Mouse (Mus musculus) neural tube, embryonic 11.5 days (tissue): ENCODE results near the gene N4bp3. TPM values are rescaled to one million over a fixed set of nuclear protein-coding genes. Genes with fewer than 3 reads are reported as not detected.
"Not testable (repeated sequence)": the region's sequence is repeated elsewhere in the genome, so short reads cannot be mapped to it uniquely, and the experiment has no call there.

Source experiments
- ATAC-seq: fragments of 200-750 bp; cut with Nextera tagmentation; 2 replicates; pipeline ENCODE4 v1.8.0; 2017; ENCODE audit warnings: moderate number of reproducible peaks, mild to moderate bottlenecking, moderate TSS enrichment, moderate library complexity; ENCODE audit not compliant: insufficient read depth, low FRiP score, low TSS enrichment
- DNase-seq: peaks from one replicate; pipeline ENCODE4 v3.0.0-alpha.2; 2015; ENCODE audit warnings: low spot score
- H3K27ac ChIP-seq: fragments of 300-500 bp; sonication (generic); 2 replicates; pipeline ENCODE4 v1.5.1; 2014; ENCODE audit warnings: low read depth, mild to moderate bottlenecking, low read length
- H3K27me3 ChIP-seq: fragments of 300-500 bp; sonication (generic); 2 replicates; pipeline ENCODE4 v1.6.1; 2014; ENCODE audit warnings: mild to moderate bottlenecking, low read length, mixed read lengths; ENCODE audit not compliant: control insufficient read depth, insufficient read depth
- H3K36me3 ChIP-seq: fragments of 300-500 bp; sonication (generic); 2 replicates; pipeline ENCODE4 v1.6.1; 2014; ENCODE audit warnings: mild to moderate bottlenecking, low read length, moderate library complexity, mixed read lengths; ENCODE audit not compliant: control insufficient read depth, insufficient read depth
- H3K4me1 ChIP-seq: fragments of 300-500 bp; sonication (generic); 2 replicates; pipeline ENCODE4 v1.6.1; 2014; ENCODE audit warnings: low read length, mixed read lengths; ENCODE audit not compliant: control insufficient read depth, insufficient read depth
- H3K4me2 ChIP-seq: fragments of 300-500 bp; sonication (generic); 2 replicates; pipeline ENCODE4 v1.6.1; 2014; ENCODE audit warnings: low read depth, mild to moderate bottlenecking, moderate library complexity
- H3K4me3 ChIP-seq: fragments of 300-500 bp; sonication (generic); 2 replicates; pipeline ENCODE4 v1.5.1; 2014; ENCODE audit warnings: low read depth, low read length
- H3K9ac ChIP-seq: fragments of 300-500 bp; sonication (generic); 2 replicates; pipeline ENCODE4 v1.6.1; 2014; ENCODE audit warnings: mild to moderate bottlenecking, low read length
- H3K9me3 ChIP-seq: fragments of 300-500 bp; sonication (generic); 2 replicates; pipeline ENCODE4 v1.6.1; 2016; ENCODE audit warnings: low read length; ENCODE audit not compliant: control insufficient read depth
- WGBS: fragments of 180-500 bp; shearing (Covaris S2); extraction: QIAGEN DNeasy Blood & Tissue Kit; methylation state at CpG from one replicate; pipeline ENCODE4 v1.1.7; 2014; 5-methylcytosine and 5-hydroxymethylcytosine counted together
- polyA plus RNA-seq: library from polyadenylated mRNA; unstranded; fragments of >200 nt; fragmentation: Nextera tagmentation; extraction: Ambion mirVana; gene quantifications from 2 replicates; pipeline ENCODE4 v1.2.1, GENCODE M21; 2014

Gene N4bp3
- polyA plus RNA-seq, 1 experiment from 2014 or later: 12.2 TPM

DNA sequence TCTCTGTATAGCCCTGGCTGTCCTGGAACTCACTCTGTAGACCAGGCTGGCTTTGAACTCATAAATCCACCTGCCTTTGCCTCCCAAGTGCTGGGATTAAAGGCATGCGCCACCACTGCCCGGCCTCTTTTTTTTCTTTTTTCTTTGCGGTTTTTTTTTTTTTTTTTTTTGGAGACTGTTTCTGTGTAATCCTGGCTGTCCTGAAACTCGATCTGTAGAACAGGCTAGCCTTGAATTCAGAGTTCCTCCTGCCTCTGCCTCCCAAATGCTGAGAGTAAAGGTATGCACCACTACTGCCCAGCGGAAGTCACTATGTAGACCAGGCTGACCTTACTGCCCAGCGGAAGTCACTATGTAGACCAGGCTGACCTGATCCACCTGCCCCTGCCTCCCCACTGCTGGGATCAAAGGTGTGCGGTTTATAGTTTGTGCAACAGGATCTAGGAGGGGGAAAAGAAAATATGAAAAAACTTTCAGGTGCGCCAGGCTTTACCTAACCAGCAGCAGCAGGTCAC is 31.7 kb downstream of the N4bp3 start:
- Histone ChIP-seq H3K9ac (peak overlapping the region; percentile 18; the same call in 1 of the 2 replicates), H3K27ac (no peak overlapping the region), H3K27me3 (no peaks in the 10 kb centered on the region), H3K4me2 (peak overlapping the region; percentile 85), H3K4me1 (peaks cover 11% of the 10 kb centered on the region), H3K36me3 (peaks cover 6% of the 10 kb centered on the region), H3K9me3 (no peaks in the 10 kb centered on the region), H3K4me3 (peak overlapping the region; percentile 88)
- 54% methylated on average over 8 of the region's 8 CpGs for WGBS
- DNase-seq (no peak), ATAC-seq (peak; percentile 52)

DNA sequence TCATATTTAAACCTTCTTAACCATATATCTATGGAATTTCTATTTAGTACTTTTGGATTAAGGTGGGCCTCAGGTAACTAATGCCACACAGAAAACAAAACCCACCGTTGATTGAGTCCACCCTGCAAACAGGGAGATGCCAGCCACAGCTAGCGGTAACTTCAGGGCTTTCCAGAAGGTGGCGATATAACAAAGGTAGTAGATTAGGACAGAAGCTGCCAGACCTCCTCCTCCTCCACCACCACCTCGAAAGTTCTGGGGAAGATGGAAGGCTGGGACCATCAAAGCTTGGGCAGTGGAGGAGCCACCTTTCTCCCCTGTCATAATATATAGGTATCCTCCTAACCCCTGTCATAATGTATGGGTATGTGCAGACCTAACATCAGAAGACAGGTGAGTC is 32.9 kb downstream of the N4bp3 start:
- H3K4me2 ChIP-seq: no peak overlapping the region
- no peak overlapping the region for H3K4me3 ChIP-seq
- no peak overlapping the region for H3K9ac ChIP-seq
- H3K4me1 ChIP-seq: peaks cover 11% of the 10 kb centered on the region
- no peak overlapping the region for H3K27ac ChIP-seq
- H3K36me3 ChIP-seq: no peaks in the 10 kb centered on the region; the same call in 1 of the 2 replicates
- no peaks in the 10 kb centered on the region for H3K27me3 ChIP-seq
- 8% methylated on average over 4 of the region's 4 CpGs for WGBS
- DNase-seq (peak; percentile 57), ATAC-seq (no peak)
- H3K9me3 ChIP-seq: no peaks in the 10 kb centered on the region

DNA sequence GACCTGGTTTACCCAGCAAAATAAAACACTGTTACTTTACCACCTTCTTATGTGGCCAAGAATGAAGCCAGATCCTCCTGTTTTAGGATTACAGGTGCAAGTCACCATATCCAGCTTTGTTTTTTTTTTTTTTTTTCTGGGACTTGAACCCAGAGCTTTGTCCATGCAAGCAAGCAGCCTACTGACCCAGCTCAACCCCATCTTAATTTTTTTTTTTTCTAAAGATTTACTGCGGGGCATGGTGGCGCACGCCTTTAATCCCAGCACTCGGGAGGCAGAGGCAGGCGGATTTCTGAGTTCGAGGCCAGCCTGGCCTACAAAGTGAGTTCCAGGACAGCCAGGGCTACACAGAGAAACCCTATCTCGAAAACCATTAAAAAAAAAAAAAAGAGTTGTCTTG is 34.5 kb downstream of the N4bp3 start:
- H3K36me3 ChIP-seq, H3K4me1 ChIP-seq, H3K27me3 ChIP-seq, H3K27ac ChIP-seq, H3K9ac ChIP-seq, H3K9me3 ChIP-seq, ATAC-seq, DNase-seq: not testable (repeated sequence)
- 93% methylated on average over 7 of the region's 7 CpGs for WGBS
- peak overlapping the region; percentile 56 for H3K4me2 ChIP-seq
- H3K4me3 ChIP-seq: peak overlapping the region; percentile 11; the same call in 1 of the 2 replicates

DNA sequence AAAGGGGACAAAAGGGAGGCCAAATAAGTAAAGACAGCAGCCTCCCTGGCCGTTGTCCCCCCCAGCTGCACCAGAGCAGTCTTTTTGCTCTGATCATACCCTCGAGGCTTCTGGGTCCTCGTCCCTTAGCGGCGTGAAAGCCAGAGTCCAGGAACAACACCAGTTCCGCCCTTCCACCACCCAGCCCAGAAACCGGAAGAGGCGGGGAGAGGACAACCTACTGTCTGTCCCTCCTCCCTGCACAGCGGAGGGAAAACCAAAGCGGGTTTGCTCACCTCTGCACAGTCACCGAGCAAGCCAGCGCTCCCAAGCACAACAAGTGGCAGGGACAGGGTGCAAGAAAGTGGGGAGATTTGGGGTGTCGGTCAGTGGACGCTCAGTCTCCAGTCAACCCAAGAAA is 35.0 kb downstream of the N4bp3 start:
- Histone ChIP-seq H3K4me1 (peaks cover 6% of the 10 kb centered on the region), H3K27ac (no peak overlapping the region), H3K9ac (peak overlapping the region; percentile 54), H3K4me2 (peak overlapping the region; percentile 56), H3K36me3 (no peaks in the 10 kb centered on the region), H3K27me3 (no peaks in the 10 kb centered on the region), H3K9me3 (no peaks in the 10 kb centered on the region), H3K4me3 (peak overlapping the region; percentile 11; the same call in 1 of the 2 replicates)
- DNase-seq: peak; percentile 63
- ATAC-seq: 0 out of 2 replicates have a peak, but pooled peaks have one; percentile 31
- 3% methylated on average over 14 of the region's 14 CpGs for WGBS

DNA sequence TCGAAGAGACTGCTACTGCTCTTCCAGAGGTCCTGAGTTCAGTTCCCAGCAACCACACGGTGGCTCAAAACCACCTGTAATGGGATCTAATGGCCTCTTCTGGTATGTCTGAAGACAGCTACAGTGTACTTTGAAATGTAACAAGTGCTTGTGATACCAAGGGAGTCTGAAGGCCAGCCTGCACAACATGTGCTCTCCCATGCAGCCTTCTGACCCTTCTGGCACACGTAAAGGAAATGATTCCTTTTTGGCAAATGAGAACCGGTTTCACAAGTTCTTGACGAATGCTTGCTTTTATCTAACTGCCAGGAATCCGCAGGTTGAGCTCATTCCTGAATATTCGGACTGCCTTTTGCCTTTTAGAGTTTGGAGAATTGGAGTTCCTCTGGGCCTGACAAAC is 35.5 kb downstream of the N4bp3 start:
- Histone ChIP-seq H3K27me3 (no peaks in the 10 kb centered on the region), H3K36me3 (no peaks in the 10 kb centered on the region), H3K4me3 (0 out of 2 replicates have a peak overlapping the region, but pooled peaks have one; percentile 11), H3K9ac (peak overlapping the region; percentile 54; the same call in 1 of the 2 replicates), H3K4me2 (peak overlapping the region; percentile 56), H3K27ac (no peak overlapping the region), H3K9me3 (no peaks in the 10 kb centered on the region), H3K4me1 (peaks cover 1% of the 10 kb centered on the region; the same call in 1 of the 2 replicates)
- ATAC-seq (no peak), DNase-seq (no peak)
- WGBS: 52% methylated on average over 7 of the region's 7 CpGs

DNA sequence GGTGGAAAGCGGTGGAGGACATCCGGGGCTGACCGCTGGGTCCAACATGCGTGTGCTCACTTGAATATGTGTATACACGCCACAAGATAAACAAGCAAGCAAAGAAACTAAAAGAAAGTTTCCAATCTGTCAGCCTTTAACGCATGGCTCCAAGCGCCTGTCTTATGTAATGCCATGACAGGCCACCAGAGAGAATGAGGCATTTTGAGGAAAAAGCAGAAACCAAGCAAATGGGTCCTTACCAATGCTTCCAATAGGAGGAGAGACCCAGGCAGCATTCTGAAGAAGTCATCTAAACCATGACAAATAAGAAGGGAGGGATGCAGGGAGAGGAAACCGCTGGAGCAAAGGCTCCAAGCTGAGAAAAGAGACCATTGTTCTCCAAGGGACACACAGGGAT is 36.4 kb downstream of the N4bp3 start:
- Histone ChIP-seq H3K4me3 (no peak overlapping the region), H3K9ac (no peak overlapping the region), H3K27ac (no peak overlapping the region), H3K36me3 (no peaks in the 10 kb centered on the region), H3K4me2 (no peak overlapping the region), H3K9me3 (no peaks in the 10 kb centered on the region), H3K27me3 (no peaks in the 10 kb centered on the region), H3K4me1 (no peaks in the 10 kb centered on the region)
- 83% methylated on average over 8 of the region's 8 CpGs for WGBS
- ATAC-seq (no peak), DNase-seq (no peak)

DNA sequence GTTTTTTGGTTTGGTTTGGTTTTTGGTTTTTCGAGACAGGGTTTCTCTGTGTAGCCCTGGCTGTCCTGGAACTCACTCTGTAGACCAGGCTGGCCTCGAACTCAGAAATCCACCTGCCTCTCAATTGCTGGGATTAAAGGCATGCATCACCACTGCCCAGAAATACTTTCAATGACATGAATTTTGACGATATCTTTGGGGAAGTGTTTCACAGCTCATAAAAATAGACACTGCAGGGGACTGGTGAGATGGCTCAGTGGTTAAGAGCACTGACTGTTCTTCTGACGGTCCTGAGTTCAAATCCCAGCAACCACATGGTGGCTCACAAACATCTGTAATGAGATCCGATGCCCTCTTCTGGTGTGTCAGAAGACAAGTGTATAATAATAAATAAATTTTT is 40.7 kb downstream of the N4bp3 start:
- not testable (repeated sequence) for DNase-seq, H3K9ac ChIP-seq, H3K4me2 ChIP-seq, H3K4me3 ChIP-seq, H3K36me3 ChIP-seq, H3K27me3 ChIP-seq, H3K9me3 ChIP-seq, H3K27ac ChIP-seq, H3K4me1 ChIP-seq, ATAC-seq
- 91% methylated on average over 5 of the region's 5 CpGs for WGBS

DNA sequence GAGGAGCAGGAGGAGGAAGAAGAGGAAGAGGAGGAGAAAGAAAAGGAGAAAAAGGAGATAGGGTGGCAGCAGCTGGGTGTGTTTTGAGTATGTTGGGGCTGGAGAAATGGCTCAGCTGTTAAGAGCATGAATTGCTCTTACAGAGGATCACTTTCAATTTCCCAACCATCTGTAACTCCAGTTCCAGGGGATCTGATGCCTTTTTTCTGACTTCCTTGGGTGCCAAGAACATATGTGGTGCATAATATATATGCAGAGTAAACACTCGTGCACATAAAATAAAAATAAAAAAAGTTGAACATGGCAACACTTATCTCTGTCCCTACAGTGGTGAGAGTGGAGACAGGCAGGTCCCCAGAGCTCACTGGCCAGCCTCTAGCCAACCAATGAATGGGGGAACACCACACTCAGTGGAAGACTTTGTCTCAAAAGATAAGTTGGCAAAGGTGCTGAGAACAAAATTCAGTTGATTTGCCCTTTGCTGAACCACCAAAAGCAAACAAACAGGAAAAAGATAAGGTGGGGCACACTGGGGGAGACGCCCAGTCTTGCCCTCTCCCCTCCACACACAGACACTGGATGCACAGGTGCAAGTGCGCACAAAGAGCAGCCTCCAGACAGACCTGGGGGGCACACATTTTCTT is 41.3 kb downstream of the N4bp3 start:
- H3K36me3 ChIP-seq: peaks cover 1% of the 10 kb centered on the region; the same call in 1 of the 2 replicates
- ATAC-seq: no peak
- no peak for DNase-seq
- no peak overlapping the region for H3K4me3 ChIP-seq
- H3K9ac ChIP-seq: no peak overlapping the region
- peaks cover 7% of the 10 kb centered on the region for H3K4me1 ChIP-seq
- H3K27me3 ChIP-seq: no peaks in the 10 kb centered on the region
- 87% methylated on average over 3 of the region's 3 CpGs for WGBS
- H3K27ac ChIP-seq: no peak overlapping the region
- H3K4me2 ChIP-seq: no peak overlapping the region
- H3K9me3 ChIP-seq: no peaks in the 10 kb centered on the region
